Mouse (Mus musculus): ENCODE measurements at regions not wholly inside any gene's neighbourhood (a gene's known extent, or its start where the extent isn't known, plus 50 kb on each side); places are given as distances from the start of the nearest gene placed in this dataset.

- no peak for ATAC-seq (ENCODE audit: extremely low read depth, insufficient number of reproducible peaks, low FRiP score, poor library complexity, severe bottlenecking)
These were observed 142.7 kb downstream of the Hs3st3b1 start for GRCm38 (mm10) chr11:63779371-63779770.

DNA sequence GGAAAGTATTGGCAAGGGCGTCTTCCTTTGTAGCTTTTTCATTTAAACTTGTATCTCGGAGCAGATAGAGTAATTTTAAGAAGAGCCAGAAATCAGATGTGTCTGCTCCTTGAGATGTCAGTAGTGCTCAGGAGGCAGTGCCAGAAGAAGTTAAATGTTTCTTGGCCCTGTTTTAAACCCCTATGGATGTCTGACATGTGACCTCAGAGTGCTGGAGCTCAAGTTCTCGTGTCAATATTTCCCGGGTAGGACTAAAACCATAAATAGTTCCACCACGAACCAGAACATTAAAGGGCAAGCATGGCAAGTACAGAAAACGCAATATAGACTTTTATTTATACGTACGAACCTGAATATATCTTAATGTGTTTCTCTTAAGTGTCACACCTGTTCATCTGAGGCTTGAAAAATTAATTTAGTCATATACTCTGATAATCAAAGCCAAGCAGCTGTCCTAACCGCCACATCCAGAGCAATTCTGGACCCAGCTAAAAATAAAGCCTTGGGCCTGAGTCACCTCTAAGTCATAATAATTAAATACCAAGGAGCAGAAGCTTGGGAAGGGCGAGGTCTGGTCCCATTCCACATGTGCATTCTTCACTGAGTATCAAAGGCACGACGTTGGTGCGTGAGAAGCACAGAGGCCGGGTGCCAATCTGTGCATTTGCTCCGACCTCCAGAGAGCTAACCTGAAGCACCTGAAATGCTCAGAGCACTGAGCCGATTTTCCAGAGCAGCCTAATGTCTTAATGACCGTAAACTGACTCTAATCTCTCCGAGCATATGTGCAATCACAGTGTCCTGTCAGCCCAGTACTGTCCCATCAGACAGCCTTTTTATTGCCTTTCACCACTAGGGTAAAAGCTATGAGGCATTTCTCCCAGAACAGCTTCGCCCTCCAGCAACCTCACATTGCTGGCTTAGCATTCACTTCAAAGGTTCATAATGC, 139.8 kb downstream of the Hs3st3b1 start:
- no peak for ATAC-seq (ENCODE audit: extremely low read depth, insufficient number of reproducible peaks, low FRiP score, poor library complexity, severe bottlenecking)

DNA sequence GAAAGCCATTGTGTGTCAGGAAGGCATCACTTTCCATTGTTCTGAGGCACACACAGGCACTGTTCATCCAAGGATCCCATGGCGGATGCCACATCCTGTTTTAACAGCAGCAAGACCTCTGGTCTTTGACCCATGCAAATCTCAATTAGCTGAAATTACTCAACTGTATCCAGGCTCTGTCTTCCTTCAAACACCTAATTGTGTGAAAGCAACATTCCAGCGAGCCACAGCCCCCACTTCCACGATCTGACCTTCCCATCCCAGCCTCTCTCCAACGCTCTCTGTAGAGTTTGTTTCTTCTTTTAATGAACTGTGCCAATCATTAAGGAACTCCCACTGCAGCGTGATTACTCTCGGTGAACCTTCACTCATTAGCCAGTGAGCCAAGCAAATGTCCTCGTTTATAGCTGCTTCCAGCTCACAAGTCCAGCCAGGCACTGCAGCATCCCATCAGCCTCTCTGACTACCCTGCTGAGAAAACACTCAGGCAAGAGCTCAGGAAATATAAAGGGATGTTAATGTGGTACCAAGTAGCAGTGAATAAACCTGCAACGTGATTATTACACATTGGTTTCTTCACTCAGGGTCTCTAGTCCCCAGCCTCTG, 136.7 kb downstream of the Hs3st3b1 start:
- ATAC-seq (ENCODE audit: extremely low read depth, insufficient number of reproducible peaks, low FRiP score, poor library complexity, severe bottlenecking) = no peak

DNA sequence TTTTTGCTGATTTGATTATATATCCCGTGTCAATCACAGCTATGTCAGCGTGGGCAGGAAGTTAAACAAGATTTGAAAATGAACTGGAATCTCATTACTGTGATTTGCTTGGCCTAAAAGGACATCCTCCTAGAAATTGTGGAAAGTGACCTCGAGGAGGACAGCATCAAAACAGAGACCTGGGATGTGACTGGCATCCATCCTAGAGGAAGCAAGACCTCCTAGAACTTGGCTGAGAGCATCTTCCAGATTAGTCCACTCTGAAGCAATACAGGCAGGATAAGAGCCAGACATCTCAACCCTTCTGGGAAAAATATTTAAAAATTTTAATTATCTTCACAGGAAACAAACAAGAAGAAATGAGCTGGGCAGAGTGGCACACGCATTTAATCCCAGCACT, 136.1 kb downstream of the Hs3st3b1 start:
- no peak for ATAC-seq (ENCODE audit: extremely low read depth, insufficient number of reproducible peaks, low FRiP score, poor library complexity, severe bottlenecking)

- ATAC-seq (ENCODE audit: extremely low read depth, insufficient number of reproducible peaks, low FRiP score, poor library complexity, severe bottlenecking) = no peak
These were observed 132.5 kb downstream of the Hs3st3b1 start for GRCm38 (mm10) chr11:63789473-63790120.

DNA sequence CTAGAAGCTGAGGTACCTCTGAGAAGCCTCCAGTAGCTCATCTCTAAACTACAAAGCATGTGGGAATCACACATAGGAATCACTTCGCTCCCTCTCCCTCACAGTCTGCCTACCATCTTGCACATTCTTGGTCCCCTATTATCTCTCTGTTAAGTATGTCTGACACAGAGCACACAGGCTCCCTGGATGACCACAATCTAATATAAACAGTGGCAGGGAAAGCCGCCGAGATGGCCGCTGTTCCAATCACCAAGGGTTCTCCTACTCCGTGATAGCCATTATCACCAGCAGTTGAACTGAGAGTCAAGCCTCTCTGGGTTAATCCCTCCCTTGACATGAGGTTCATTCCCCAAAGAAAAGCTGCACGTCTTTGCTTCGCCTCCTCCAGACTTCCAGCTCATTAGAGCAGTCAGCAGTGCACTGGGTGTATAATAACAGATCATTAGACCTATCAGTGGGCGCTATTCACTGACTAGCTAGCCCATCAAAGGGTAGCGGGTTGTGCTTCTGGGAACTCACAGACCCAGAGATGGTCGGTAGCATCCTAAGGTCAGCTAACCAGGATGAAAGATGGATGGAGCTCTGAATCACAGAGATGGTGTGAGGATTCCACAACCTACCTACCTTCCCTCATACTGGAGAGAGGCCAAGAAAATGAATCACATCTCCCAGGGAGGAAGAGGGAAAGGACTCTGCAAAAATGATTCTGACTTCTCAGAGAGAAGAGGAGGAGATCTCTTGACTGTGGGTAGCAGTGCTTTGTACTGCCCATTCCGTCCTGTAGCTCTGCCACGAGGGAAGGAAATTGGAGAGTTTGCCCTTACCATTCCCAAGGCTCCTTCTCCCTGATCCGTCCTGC, 130.9 kb downstream of the Hs3st3b1 start:
- ATAC-seq (ENCODE audit: extremely low read depth, insufficient number of reproducible peaks, low FRiP score, poor library complexity, severe bottlenecking) = no peak

GRCm38 (mm10) chr11:63793732-63794503, 128.2 kb downstream of the Hs3st3b1 start:
- ATAC-seq (ENCODE audit: extremely low read depth, insufficient number of reproducible peaks, low FRiP score, poor library complexity, severe bottlenecking) = no peak

DNA sequence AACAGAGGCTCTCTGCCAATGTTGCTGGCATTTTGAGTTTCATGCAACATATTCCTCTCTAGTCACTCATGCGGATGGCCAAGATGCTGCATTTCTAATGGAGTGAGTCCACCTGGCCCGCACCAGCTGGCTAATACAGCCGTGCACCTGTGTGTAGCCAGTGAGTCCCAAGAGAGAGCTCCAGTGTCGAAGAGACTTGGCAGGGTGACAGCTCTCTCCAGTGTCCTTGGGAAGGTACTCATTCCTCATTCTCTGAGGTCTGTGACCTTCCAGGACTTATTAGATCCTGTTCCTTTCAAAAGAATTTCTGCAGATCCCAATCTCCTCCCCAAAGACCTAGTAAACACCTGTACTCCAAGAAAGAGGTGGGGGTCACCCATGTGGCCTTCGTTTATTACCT, 109.9 kb downstream of the Hs3st3b1 start:
- ATAC-seq (ENCODE audit: extremely low read depth, insufficient number of reproducible peaks, low FRiP score, poor library complexity, severe bottlenecking) = no peak

DNA sequence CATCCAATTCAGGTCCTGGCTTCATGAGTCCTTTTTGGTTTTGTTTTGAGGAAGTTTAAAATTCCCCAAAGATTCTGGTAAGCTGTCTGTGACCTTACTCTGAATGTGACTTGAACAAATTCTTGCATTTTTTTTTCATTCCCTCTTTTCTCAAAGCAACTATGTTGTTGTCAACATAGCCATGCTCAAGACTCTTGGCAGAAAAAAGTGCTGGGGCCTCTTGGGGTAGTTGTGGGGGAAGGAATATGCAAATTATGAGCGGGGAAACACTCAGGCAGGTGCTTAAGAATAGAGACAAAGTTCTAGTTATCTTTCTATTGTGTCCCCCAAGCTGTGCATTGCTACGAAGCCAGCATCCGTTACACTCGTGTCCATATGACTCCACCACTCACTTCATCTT, 99.2 kb downstream of the Hs3st3b1 start:
- no peak for ATAC-seq (ENCODE audit: extremely low read depth, insufficient number of reproducible peaks, low FRiP score, poor library complexity, severe bottlenecking)

GRCm38 (mm10) chr11:63827271-63827762, 94.8 kb downstream of the Hs3st3b1 start:
- ATAC-seq (ENCODE audit: extremely low read depth, insufficient number of reproducible peaks, low FRiP score, poor library complexity, severe bottlenecking) = no peak

DNA sequence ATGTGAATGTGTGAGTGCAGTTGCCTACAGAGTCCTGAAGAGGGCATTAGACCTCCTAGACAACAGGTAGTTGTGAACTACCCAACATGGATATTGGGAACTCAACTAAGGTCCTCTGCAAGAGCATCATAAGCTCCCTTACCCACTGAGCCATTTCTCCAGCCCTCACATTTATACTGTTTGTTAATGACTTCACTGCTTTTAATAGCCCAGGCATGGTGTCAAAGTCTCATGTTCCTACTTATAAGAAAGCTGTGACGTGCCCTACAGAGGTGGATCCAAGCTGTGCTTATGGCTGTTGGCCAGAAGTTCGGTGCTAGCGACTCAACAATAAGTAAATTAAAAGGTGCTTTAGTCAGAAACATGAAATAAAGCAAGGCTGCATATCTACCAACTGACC, 88.6 kb downstream of the Hs3st3b1 start:
- ATAC-seq (ENCODE audit: extremely low read depth, insufficient number of reproducible peaks, low FRiP score, poor library complexity, severe bottlenecking) = no peak

- no peak for ATAC-seq (ENCODE audit: extremely low read depth, insufficient number of reproducible peaks, low FRiP score, poor library complexity, severe bottlenecking)
These were observed 88.0 kb downstream of the Hs3st3b1 start for GRCm38 (mm10) chr11:63834140-63834539.

GRCm38 (mm10) chr11:63834631-63835030, 87.5 kb downstream of the Hs3st3b1 start:
- no peak for ATAC-seq (ENCODE audit: extremely low read depth, insufficient number of reproducible peaks, low FRiP score, poor library complexity, severe bottlenecking)
